Mouse (Mus musculus) hindbrain, postnatal 0 days (tissue): ENCODE measurements around the gene Col4a1. TPM values are rescaled to one million over a fixed set of nuclear protein-coding genes. Genes with fewer than 3 reads are reported as not detected.
A peak's percentile ranks its signal among the peaks of the same experiment; 100 is the strongest.

Experiments used
- ATAC-seq: fragments of 200-750 bp; cut with Nextera tagmentation; 2 replicates; pipeline ENCODE4 v1.8.0; 2017; ENCODE audit warnings: mild to moderate bottlenecking, moderate TSS enrichment, moderate library complexity
- DNase-seq: peaks from one replicate; pipeline ENCODE4 v3.0.0-alpha.2; 2015; ENCODE audit warnings: low spot score
- H3K27ac ChIP-seq: fragments of 300-500 bp; sonication (generic); 2 replicates; pipeline ENCODE4 v1.5.1; 2014; ENCODE audit warnings: mild to moderate bottlenecking
- H3K27me3 ChIP-seq: fragments of 300-500 bp; sonication (generic); 2 replicates; pipeline ENCODE4 v1.6.1; 2014; ENCODE audit warnings: low read length, mixed read lengths; ENCODE audit not compliant: insufficient read depth
- H3K36me3 ChIP-seq: fragments of 300-500 bp; sonication (generic); 2 replicates; pipeline ENCODE4 v1.6.1; 2014; ENCODE audit warnings: low read length, mixed read lengths; ENCODE audit not compliant: insufficient read depth
- H3K4me1 ChIP-seq: fragments of 300-500 bp; sonication (generic); 2 replicates; pipeline ENCODE4 v1.6.1; 2014; ENCODE audit warnings: antibody characterized with exemption, low read length, mixed read lengths; ENCODE audit not compliant: insufficient read depth
- H3K4me2 ChIP-seq: fragments of 300-500 bp; sonication (generic); 2 replicates; pipeline ENCODE4 v1.6.1; 2014; ENCODE audit warnings: low read depth, mild to moderate bottlenecking, low read length, moderate library complexity, mixed read lengths
- H3K4me3 ChIP-seq: fragments of 300-500 bp; sonication (generic); 2 replicates; pipeline ENCODE4 v1.5.1; 2014; ENCODE audit warnings: low read length
- H3K9ac ChIP-seq: fragments of 300-500 bp; sonication (generic); replicated peaks from 2 replicates; pipeline ENCODE4 v1.6.1; 2014; ENCODE audit warnings: mild to moderate bottlenecking, low read length, moderate library complexity, mixed read lengths
- H3K9me3 ChIP-seq: fragments of 300-500 bp; sonication (generic); 2 replicates; pipeline ENCODE4 v1.6.1; 2016; ENCODE audit warnings: low read length, mixed read lengths
- CTCF ChIP-seq: IDR thresholded peaks from 2 replicates; pipeline ENCODE4 v1.5.1; 2016; ENCODE audit warnings: antibody characterized with exemption, control low read depth, low read depth
- WGBS: fragments of 180-500 bp; shearing (Covaris S2); extraction: QIAGEN DNeasy Blood & Tissue Kit; methylation state at CpG from one replicate; pipeline ENCODE4 v1.1.7; 2014; 5-methylcytosine and 5-hydroxymethylcytosine counted together
- polyA plus RNA-seq: library from polyadenylated mRNA; unstranded; fragments of >200 nt; fragmentation: Nextera tagmentation; extraction: Ambion mirVana; gene quantifications from 2 replicates; pipeline ENCODE4 v1.2.1, GENCODE M21; 2015
- total RNA-seq: library from RNA; depleted of rRNA; stranded (reverse); fragments of >200 nt; gene quantifications from 2 replicates; pipeline ENCODE4 v1.2.3, GENCODE M21; 2014

Col4a1 gene
- total and polyA plus RNA-seq, 2 experiments from 2014 or later: 46.4 to 203 TPM

DNA sequence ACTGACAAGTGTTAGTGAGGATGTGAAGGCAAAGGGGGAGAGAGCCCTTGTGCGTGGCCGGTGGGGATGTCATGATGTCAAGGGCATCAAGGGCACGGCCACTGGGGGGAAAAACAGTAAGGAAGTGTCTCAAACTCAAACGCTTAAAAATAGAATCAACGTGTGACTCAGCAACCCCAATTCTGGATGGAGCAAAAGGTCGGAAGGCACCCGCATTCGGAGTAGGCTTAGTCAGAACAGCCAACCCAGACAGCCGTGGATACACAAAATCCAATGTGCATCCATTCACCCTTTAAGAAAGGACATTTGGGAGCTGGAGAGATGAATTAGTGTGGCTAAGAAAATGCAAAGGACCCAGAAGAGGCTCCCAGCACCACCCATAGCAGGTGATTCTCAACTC lies 107.1 kb downstream of the Col4a1 start:
- H3K27ac ChIP-seq: no peak overlapping the region
- H3K9ac ChIP-seq: no peak overlapping the region
- no peaks in the 10 kb centered on the region for H3K36me3 ChIP-seq
- no peak overlapping the region for H3K4me2 ChIP-seq
- no peak for DNase-seq
- no peaks in the 10 kb centered on the region for H3K4me1 ChIP-seq
- no peak for ATAC-seq
- H3K4me3 ChIP-seq: no peak overlapping the region
- H3K27me3 ChIP-seq: no peaks in the 10 kb centered on the region
- H3K9me3 ChIP-seq: no peaks in the 10 kb centered on the region
- TF ChIP-seq CTCF: no peak
- 81% methylated on average over 9 of the region's 9 CpGs for WGBS

DNA sequence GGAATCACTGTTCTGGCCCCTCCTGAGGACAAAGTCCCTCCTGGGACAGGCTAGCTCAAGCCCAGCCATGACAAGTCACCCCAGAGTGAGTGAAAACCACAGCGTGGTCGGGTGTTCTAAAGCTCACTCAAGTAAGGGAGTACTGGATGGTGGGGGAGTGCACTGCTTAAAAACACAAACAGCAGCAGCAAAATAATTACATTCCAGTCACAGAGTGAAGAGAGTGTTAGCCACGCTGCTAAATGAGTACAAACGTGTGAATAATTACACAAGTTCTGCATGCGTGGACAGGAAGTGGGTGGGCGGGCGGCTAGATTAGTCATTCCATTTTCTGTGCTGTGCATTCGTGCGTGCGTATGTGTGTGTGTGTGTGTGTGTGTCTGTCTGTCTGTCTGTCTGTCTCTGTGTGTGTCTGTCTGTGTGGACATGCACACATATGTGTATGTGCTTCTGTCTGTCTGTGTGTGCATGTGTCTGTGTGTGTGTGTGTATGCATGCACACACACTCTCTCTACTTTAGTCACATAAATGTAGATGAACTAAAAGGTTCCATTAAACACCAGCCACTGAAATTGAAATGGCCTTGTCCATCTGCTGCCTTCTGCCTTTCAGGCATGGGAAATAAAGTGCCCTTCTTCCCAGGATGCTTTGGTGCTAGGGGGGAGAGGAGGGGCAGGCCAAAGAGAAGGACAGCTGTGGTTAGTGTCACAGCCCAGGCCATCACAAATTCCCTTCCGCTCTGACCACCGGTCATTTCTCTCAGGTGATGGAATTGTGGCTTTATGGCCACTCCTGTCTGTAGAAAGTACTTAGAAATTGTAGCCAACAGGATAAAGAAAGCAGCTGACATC lies 109.1 kb downstream of the Col4a1 start:
- no peaks in the 10 kb centered on the region for H3K27me3 ChIP-seq
- H3K4me1 ChIP-seq: no peaks in the 10 kb centered on the region
- WGBS: 58% methylated on average over 12 of the region's 12 CpGs
- no peak overlapping the region for H3K4me2 ChIP-seq
- H3K9me3 ChIP-seq: no peaks in the 10 kb centered on the region
- H3K27ac ChIP-seq: no peak overlapping the region
- H3K4me3 ChIP-seq: no peak overlapping the region
- no peak overlapping the region for H3K9ac ChIP-seq
- no peak for DNase-seq
- ATAC-seq: peak; percentile 59
- no peak for TF ChIP-seq CTCF
- no peaks in the 10 kb centered on the region for H3K36me3 ChIP-seq

DNA sequence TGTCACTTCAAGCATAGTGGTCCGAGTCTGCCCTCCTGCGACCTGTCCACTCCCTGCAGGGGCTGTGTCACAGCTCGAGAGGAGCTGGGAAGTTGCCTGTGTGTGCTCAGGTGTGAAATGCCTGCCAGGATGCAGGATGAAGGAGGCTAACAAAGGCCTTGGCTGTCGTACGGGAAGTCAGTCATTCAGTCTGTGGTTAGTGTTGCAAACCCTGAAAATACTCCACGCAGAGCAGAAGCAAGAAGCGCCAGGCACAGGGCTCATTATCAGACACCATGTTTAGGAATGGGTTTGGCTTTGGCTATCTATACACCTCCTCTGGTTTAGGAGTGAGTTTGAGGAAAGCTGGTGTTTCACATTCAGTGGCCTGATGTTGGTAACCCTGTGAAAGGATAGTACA lies 114.0 kb downstream of the Col4a1 start:
- H3K4me3 ChIP-seq: no peak overlapping the region
- no peaks in the 10 kb centered on the region for H3K9me3 ChIP-seq
- no peak for ATAC-seq
- no peaks in the 10 kb centered on the region for H3K27me3 ChIP-seq
- no peak for TF ChIP-seq CTCF
- H3K4me1 ChIP-seq: no peaks in the 10 kb centered on the region
- no peak overlapping the region for H3K4me2 ChIP-seq
- no peak for DNase-seq
- WGBS: 62% methylated on average over 7 of the region's 7 CpGs
- no peak overlapping the region for H3K9ac ChIP-seq
- H3K27ac ChIP-seq: no peak overlapping the region
- H3K36me3 ChIP-seq: no peaks in the 10 kb centered on the region

DNA sequence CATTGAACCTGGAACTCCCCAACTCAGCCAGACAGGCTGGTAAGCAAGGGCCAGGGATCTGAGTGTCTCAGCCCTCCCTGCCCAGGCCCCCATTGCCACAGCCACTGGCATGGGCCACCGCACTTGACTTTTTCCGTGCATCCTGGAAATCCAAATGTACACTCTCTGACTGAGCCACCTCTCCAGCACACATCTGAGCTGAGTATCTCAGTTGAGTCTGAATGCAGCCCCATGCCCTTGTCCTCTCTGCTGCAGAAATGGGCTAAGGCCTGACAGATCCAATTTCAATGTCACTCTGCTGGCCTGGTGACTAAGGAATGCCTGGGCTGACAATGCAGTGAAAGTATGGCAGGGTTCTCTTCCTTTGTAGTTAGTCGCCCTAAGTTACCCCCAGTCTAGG lies 114.6 kb downstream of the Col4a1 start:
- Histone ChIP-seq H3K4me2 (no peak overlapping the region), H3K27ac (no peak overlapping the region), H3K9ac (no peak overlapping the region), H3K4me3 (no peak overlapping the region), H3K27me3 (no peaks in the 10 kb centered on the region), H3K9me3 (no peaks in the 10 kb centered on the region), H3K4me1 (no peaks in the 10 kb centered on the region), H3K36me3 (no peaks in the 10 kb centered on the region)
- WGBS: 72% methylated on average over 3 of the region's 3 CpGs
- no peak for ATAC-seq
- no peak for TF ChIP-seq CTCF
- no peak for DNase-seq

DNA sequence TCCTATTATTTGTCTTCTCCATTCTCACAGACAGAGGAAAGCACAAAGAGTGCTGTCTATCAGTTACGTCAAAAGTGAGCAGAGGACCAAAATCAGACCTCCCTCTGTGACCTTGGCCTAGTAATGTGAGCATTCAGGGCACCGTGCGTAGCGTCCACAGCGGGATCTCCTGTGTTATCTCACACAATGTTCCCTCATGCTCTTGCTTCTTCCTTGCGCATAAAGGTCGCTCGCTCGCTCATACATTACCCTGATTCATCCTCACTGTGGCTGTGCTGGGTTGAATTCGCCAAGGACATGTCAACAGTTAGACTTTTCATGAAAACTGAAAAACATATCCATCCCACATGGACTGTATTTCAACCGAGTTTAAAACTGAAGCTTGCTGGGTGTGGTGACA lies 115.4 kb downstream of the Col4a1 start:
- H3K4me3 ChIP-seq: no peak overlapping the region
- no peak for ATAC-seq
- H3K27ac ChIP-seq: no peak overlapping the region
- no peak overlapping the region for H3K9ac ChIP-seq
- TF ChIP-seq CTCF: no peak
- H3K9me3 ChIP-seq: no peaks in the 10 kb centered on the region
- H3K36me3 ChIP-seq: no peaks in the 10 kb centered on the region
- no peak overlapping the region for H3K4me2 ChIP-seq
- DNase-seq: no peak
- no peaks in the 10 kb centered on the region for H3K4me1 ChIP-seq
- no peaks in the 10 kb centered on the region for H3K27me3 ChIP-seq
- WGBS: 76% methylated on average over 11 of the region's 11 CpGs

DNA sequence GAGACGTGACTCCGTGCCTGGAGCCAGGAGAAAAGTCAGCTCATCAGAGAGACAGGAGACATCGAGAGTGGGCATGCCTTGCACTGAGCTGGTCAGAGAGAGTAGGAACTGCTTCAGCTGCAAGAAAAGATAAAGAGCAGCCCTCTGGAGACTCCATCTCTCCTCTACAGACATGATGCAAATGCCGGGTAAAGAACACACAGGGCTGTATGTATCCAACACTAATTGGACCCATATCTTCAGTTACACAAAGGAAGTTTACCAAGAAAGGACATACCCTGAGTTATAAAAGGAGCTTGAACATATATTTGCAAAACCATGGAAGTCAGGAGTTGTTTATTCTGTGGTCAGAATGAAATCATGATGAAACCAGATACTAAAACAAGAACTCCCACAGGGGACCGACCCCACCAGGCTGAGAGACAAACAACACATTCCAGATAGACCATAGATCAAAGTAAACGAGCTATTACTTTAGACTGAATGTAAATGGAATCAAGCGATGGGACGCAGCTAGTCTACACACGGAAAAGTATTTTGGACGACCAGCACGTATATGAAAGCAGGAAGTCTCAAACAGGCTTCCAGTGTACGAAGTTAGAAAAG lies 119.8 kb downstream of the Col4a1 start:
- no peaks in the 10 kb centered on the region for H3K36me3 ChIP-seq
- no peak overlapping the region for H3K4me2 ChIP-seq
- no peak for ATAC-seq
- H3K27me3 ChIP-seq: no peaks in the 10 kb centered on the region; the same call in 1 of the 2 replicates
- no peak for DNase-seq
- no peak overlapping the region for H3K27ac ChIP-seq
- no peak overlapping the region for H3K9ac ChIP-seq
- WGBS: 70% methylated on average over 12 of the region's 12 CpGs
- H3K9me3 ChIP-seq: no peaks in the 10 kb centered on the region
- 0 out of 2 replicates have a peak, but pooled peaks cover 4% of the 10 kb centered on the region for H3K4me1 ChIP-seq
- TF ChIP-seq CTCF: no peak
- no peak overlapping the region for H3K4me3 ChIP-seq
